Mouse (Mus musculus): ENCODE measurements around the gene Gprc6a. TPM values are rescaled to one million over a fixed set of nuclear protein-coding genes. Genes with fewer than 3 reads are reported as not detected.

Gene Gprc6a
- polyA plus RNA-seq, 1 experiment from 2014 or later = 0.05 TPM

- no peak overlapping the region for H3K27ac ChIP-seq (ENCODE audit: low read depth)
- 70% methylated on average over 3 of the region's 3 CpGs for WGBS (ENCODE audit: insufficient replicate concordance)
- TF ChIP-seq CTCF (IDR thresholded peaks at IDR 0.05; ENCODE audit: low read depth) (no peak), EP300 (IDR thresholded peaks at IDR 0.05; ENCODE audit: low read depth) (no peak)
Measured at GRCm38 (mm10) chr10:51613421-51613820, 17.8 kb downstream of the Gprc6a start.

DNA sequence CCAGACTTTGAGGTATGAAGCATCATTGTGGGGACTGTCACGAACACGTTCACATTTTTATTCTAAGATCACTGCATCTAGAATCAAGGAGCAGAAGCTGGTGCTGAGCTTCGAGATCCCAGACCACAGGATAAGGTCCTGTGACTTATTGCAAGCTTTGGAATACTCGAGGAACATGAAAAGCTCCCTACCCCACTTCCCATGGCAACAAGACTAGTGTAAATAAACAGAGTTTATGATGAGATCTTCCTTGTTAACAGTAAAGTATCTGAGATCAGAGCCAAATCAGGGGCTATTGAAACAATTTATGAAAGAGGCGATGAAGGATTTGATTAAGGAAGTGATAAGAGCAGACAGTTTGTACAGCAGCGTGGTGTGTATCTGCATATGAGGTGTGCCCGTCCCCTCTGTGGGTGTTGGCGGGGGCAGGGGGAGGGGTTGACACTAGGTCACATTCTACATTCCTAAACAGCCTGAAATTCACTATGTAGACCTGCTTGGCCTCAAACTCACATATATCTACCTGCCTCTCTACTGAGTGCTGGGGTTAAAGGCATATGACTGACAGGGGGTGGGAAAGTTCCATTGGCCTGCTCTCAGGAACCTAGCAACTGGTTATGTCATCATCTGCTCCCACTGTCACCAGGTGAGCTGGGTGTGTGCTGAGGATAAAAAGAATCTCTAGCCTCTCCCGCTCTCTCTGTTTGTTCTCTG, 19.1 kb downstream of the Gprc6a start:
- ATAC-seq (no peak), DNase-seq (no peak)
- Histone ChIP-seq H3K4me1 (ENCODE audit: insufficient read depth) (no peaks in the 10 kb centered on the region), H3K9ac (replicated peaks) (no peak overlapping the region), H3K9me3 (ENCODE audit: low read length) (no peaks in the 10 kb centered on the region), H3K4me3 (ENCODE audit: low read depth, low read length) (no peak overlapping the region), H3K27me3 (ENCODE audit: insufficient read depth, low read length) (no peaks in the 10 kb centered on the region), H3K36me3 (replicated peaks; ENCODE audit: insufficient read depth, low read length) (no peaks in the 10 kb centered on the region), H3K27ac (ENCODE audit: low read depth) (no peak overlapping the region), H3K4me2 (ENCODE audit: low read depth, low read length) (no peak overlapping the region)
- 64% methylated on average over 9 of the region's 9 CpGs for WGBS (ENCODE audit: insufficient replicate concordance)
- TF ChIP-seq CTCF (IDR thresholded peaks at IDR 0.05; ENCODE audit: low read depth) (no peak), EP300 (IDR thresholded peaks at IDR 0.05; ENCODE audit: low read depth) (no peak)

More at GRCm38 (mm10) chr10:51613421-51613820, 17.8 kb downstream of the Gprc6a start:
- Histone ChIP-seq H3K4me2 (ENCODE audit: low read depth, low read length) (no peak overlapping the region), H3K4me1 (ENCODE audit: insufficient read depth) (no peaks in the 10 kb centered on the region), H3K27me3 (ENCODE audit: insufficient read depth, low read length) (no peaks in the 10 kb centered on the region), H3K4me3 (ENCODE audit: low read depth, low read length) (no peak overlapping the region), H3K9ac (replicated peaks) (no peak overlapping the region), H3K36me3 (replicated peaks; ENCODE audit: insufficient read depth, low read length) (no peaks in the 10 kb centered on the region), H3K9me3 (ENCODE audit: low read length) (no peaks in the 10 kb centered on the region)
- ATAC-seq (no peak), DNase-seq (no peak)

- Histone ChIP-seq H3K4me2 (ENCODE audit: low read depth, low read length) (no peak overlapping the region), H3K9ac (replicated peaks) (no peak overlapping the region), H3K4me1 (ENCODE audit: insufficient read depth) (no peaks in the 10 kb centered on the region), H3K36me3 (replicated peaks; ENCODE audit: insufficient read depth, low read length) (no peaks in the 10 kb centered on the region), H3K4me3 (ENCODE audit: low read depth, low read length) (no peak overlapping the region), H3K9me3 (ENCODE audit: low read length) (no peaks in the 10 kb centered on the region), H3K27ac (ENCODE audit: low read depth) (no peak overlapping the region), H3K27me3 (ENCODE audit: insufficient read depth, low read length) (no peaks in the 10 kb centered on the region)
- DNase-seq (no peak), ATAC-seq (no peak)
- TF ChIP-seq CTCF (IDR thresholded peaks at IDR 0.05; ENCODE audit: low read depth) = no peak
- no peak for TF ChIP-seq EP300 (IDR thresholded peaks at IDR 0.05; ENCODE audit: low read depth)
- WGBS (ENCODE audit: insufficient replicate concordance) = 59% methylated on average over 4 of the region's 4 CpGs
Measured at GRCm38 (mm10) chr10:51609741-51610425, 21.4 kb downstream of the Gprc6a start.

- TF ChIP-seq CTCF (IDR thresholded peaks at IDR 0.05; ENCODE audit: low read depth) = no peak
- TF ChIP-seq EP300 (IDR thresholded peaks at IDR 0.05; ENCODE audit: low read depth) = no peak
- Histone ChIP-seq H3K9me3 (ENCODE audit: low read length) (no peaks in the 10 kb centered on the region), H3K4me1 (ENCODE audit: insufficient read depth) (no peaks in the 10 kb centered on the region), H3K27me3 (ENCODE audit: insufficient read depth, low read length) (no peaks in the 10 kb centered on the region), H3K9ac (replicated peaks) (no peak overlapping the region), H3K27ac (ENCODE audit: low read depth) (no peak overlapping the region), H3K4me3 (ENCODE audit: low read depth, low read length) (no peak overlapping the region), H3K4me2 (ENCODE audit: low read depth, low read length) (no peak overlapping the region), H3K36me3 (replicated peaks; ENCODE audit: insufficient read depth, low read length) (no peaks in the 10 kb centered on the region)
- ATAC-seq = peak; percentile 77
- WGBS (ENCODE audit: insufficient replicate concordance) = 56% methylated on average over 9 of the region's 9 CpGs
- DNase-seq = no peak
Measured at GRCm38 (mm10) chr10:51596928-51597635, 34.2 kb downstream of the Gprc6a start.

DNA sequence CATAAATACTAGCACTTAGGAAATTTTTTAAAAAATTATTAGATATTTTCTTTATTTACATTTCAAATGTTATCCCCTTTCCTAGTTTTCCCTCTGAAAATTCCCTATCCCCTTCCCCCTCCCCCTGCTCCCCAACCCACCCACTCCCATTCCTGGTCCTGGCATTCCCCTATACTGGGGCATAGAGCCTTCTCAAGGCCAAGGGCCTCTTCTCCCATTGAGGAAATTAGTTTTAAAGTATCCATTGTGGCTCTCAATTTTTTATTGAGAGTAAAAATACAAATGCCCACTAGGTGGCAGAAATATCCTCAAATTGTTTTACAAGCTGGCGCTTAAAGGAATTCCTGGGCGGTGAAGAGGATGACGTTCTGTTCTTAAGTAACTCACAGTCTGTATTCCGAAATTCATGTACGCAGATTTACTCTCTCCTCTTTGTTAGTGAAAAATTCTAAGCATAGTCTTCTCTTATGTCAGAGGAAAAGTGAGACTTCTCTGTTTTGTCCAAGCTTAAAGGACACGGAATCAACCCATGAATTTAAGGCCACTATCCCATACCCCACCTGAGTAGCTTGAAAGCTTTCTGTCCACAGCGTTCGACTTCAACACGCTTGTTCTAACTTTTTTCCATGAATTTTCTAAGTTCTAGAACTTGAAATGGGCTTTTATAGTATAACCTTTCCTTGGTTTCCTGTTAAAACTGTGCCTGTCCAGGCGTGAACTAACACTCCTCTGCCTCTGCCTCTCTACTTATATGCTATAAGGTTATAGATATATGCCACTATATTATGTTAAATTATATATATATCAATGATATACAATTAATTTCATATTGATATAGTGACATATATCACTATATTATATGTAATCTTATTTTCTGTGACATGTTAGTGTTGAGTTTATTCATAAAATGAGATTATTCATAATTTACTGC, 36.0 kb downstream of the Gprc6a start:
- ATAC-seq = no peak

More for the DNA sequence above, 36.0 kb downstream of the Gprc6a start:
- no peak overlapping the region for H3K4me3 ChIP-seq (ENCODE audit: low read depth, low read length)
- no peak overlapping the region for H3K9ac ChIP-seq (replicated peaks)
- H3K4me2 ChIP-seq (ENCODE audit: low read depth, low read length) = no peak overlapping the region
- peak; percentile 49 for TF ChIP-seq CTCF (IDR thresholded peaks at IDR 0.05; ENCODE audit: low read depth)
- no peak for TF ChIP-seq EP300 (IDR thresholded peaks at IDR 0.05; ENCODE audit: low read depth)
- no peaks in the 10 kb centered on the region for H3K4me1 ChIP-seq (ENCODE audit: insufficient read depth)
- H3K27ac ChIP-seq (ENCODE audit: low read depth) = no peak overlapping the region
- no peak for DNase-seq
- H3K27me3 ChIP-seq (ENCODE audit: insufficient read depth, low read length) = peaks cover 2% of the 10 kb centered on the region
- WGBS (ENCODE audit: insufficient replicate concordance) = 36% methylated on average over 10 of the region's 10 CpGs
- H3K36me3 ChIP-seq (replicated peaks; ENCODE audit: insufficient read depth, low read length) = no peaks in the 10 kb centered on the region
- H3K9me3 ChIP-seq (ENCODE audit: low read length) = no peaks in the 10 kb centered on the region
